Mouse (Mus musculus): ENCODE measurements around the gene Ddr1. TPM values are rescaled to one million over a fixed set of nuclear protein-coding genes. Genes with fewer than 3 reads are reported as not detected.

Gene Ddr1
- polyA plus RNA-seq, 1 experiment from 2014 or later, result 153 TPM

DNA sequence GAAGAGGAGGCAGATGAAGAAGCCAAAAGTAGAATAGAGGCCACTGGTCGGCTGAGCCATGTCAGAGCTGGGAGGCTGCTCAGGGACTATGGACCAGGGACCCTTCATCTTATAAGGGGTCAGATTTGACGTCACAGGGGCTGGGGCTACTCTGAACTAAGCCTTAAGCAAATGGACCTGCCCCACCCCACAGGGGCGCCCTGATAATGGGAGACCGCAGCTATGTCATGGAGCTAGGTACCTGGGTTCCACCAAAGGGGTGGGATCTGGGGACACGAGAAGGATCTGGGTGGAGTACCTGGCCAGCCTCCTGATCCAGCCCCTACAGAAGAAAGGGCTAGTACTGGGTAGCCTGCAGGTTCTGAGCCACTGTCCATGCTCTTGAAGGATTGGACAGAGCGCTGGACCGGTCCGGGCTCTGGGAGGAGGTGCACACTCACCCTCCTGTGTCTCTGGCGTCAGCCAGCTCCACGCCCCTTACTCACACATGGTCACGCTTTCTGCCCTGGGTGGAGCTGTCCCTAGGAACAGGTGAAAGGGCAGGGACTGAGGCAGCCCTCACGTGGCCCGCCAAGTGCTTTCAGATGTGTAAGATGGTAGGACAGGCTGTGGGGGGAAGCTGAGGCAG lies 60.7 kb downstream of the Ddr1 start, which contains the start of gene Mucl3:
Gene Mucl3 (minus strand): TSS at position 87 of the 628 bp plus-strand sequence.
- 76% methylated on average over 13 of the region's 13 CpGs for WGBS
- Histone ChIP-seq H3K9me3 (replicated peaks) (no peaks in the 10 kb centered on the region), H3K27ac (no peak within 1 kb of the TSS), H3K4me1 (no peaks in the 10 kb centered on the region), H3K4me3 (no peak within 1 kb of the TSS), H3K4me2 (no peak within 1 kb of the TSS), H3K27me3 (no peaks in the 10 kb centered on the region; the same call in 1 of the 2 replicates), H3K9ac (no peak within 1 kb of the TSS), H3K36me3 (ENCODE audit: poor library complexity, severe bottlenecking) (no peaks in the 10 kb centered on the region)
- ATAC-seq, result no peak

DNA sequence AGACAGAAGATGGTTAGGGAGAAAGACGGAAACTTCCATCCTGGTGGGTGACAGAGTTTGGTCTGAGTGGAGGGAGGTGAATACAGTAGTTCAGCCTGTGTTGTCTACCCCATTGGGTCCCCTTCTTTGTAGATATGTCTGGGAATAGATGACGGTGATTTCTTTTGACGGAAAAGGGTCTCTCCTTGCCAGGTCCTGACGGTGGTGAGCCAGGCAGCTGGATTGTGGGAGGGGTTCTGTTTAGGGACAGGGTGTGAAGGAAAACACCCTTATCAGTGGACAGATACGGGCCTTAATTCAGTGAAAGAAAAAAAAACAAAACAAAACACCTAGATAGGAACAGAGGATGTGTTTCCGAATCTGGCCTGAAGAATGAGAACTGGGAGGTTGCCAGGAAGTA lies 65.1 kb downstream of the Ddr1 start:
- H3K36me3 ChIP-seq (ENCODE audit: poor library complexity, severe bottlenecking), result no peaks in the 10 kb centered on the region
- H3K27me3 ChIP-seq, result no peaks in the 10 kb centered on the region
- no peak overlapping the region for H3K4me2 ChIP-seq
- no peak overlapping the region for H3K27ac ChIP-seq
- ATAC-seq, result no peak
- no peaks in the 10 kb centered on the region for H3K9me3 ChIP-seq (replicated peaks)
- no peak overlapping the region for H3K4me3 ChIP-seq
- no peak overlapping the region for H3K9ac ChIP-seq
- no peaks in the 10 kb centered on the region for H3K4me1 ChIP-seq
- 86% methylated on average over 6 of the region's 6 CpGs for WGBS

DNA sequence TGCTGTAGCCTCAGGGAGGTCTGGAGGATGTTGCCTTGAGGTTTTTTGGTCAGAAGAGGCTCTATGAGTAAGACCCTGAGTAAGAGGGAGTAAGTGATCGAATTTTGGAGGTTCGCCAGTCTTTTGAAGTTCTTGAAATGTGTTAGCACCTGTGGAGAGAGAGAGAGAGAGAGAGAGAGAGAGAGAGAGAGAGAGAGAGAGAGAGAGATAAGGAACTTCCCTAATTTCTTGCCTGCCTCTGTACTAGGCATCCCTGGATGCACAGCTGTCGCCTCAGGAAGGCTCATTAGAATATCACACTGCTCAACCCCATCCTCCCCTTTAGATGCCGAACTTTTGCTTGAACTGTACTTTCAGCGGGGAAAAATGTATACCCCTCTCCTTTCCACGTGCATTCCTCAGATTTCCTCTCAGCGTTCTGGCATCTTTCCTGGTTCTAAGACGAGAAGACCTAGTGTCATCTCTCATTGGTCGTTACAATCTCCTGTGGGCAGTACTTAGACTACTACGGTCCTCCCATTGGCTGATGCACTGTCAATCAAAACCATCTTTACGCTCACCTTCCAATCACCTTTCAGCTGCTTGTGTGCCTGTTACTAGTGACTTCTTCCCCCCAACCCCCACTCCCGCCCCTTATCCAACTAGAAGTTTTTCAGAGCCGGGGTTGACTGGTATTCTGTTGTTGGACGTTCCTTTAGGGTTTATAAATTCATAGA lies 65.8 kb downstream of the Ddr1 start:
- peak; percentile 78 for ATAC-seq
- H3K27me3 ChIP-seq, result no peaks in the 10 kb centered on the region
- H3K9ac ChIP-seq, result no peak overlapping the region
- H3K4me2 ChIP-seq, result peak overlapping the region; percentile 22; the same call in 1 of the 2 replicates
- H3K4me3 ChIP-seq, result no peak overlapping the region
- H3K36me3 ChIP-seq (ENCODE audit: poor library complexity, severe bottlenecking), result no peaks in the 10 kb centered on the region
- no peaks in the 10 kb centered on the region for H3K9me3 ChIP-seq (replicated peaks)
- H3K27ac ChIP-seq, result no peak overlapping the region
- 0 out of 2 replicates have a peak, but pooled peaks cover 2% of the 10 kb centered on the region for H3K4me1 ChIP-seq
- 34% methylated on average over 14 of the region's 14 CpGs for WGBS

DNA sequence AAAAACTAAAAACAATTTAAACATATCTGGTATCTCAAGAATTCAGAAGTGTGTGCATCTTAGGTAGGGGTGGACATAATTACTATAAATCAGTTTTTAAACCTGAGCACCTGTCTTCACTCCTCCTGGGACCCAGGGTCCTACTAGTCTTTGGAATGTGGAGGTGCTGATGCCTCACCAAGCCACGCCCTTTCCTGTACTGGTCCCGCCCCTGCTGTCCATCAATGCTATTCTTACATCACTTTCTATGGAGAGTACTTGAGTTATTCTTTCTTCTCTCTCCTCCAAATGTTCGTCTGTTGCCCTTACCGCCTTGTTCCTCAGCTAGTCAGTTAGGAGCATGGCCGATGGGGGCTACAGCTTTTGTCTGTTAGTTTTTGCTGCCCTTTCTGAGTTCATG lies 68.1 kb downstream of the Ddr1 start:
- no peaks in the 10 kb centered on the region for H3K9me3 ChIP-seq (replicated peaks)
- H3K27me3 ChIP-seq, result no peaks in the 10 kb centered on the region
- no peak overlapping the region for H3K27ac ChIP-seq
- H3K36me3 ChIP-seq (ENCODE audit: poor library complexity, severe bottlenecking), result no peaks in the 10 kb centered on the region
- H3K9ac ChIP-seq, result no peak overlapping the region
- H3K4me2 ChIP-seq, result no peak overlapping the region
- 27% methylated on average over 5 of the region's 5 CpGs for WGBS
- no peak overlapping the region for H3K4me3 ChIP-seq
- H3K4me1 ChIP-seq, result 0 out of 2 replicates have a peak, but pooled peaks cover 2% of the 10 kb centered on the region
- no peak for ATAC-seq

DNA sequence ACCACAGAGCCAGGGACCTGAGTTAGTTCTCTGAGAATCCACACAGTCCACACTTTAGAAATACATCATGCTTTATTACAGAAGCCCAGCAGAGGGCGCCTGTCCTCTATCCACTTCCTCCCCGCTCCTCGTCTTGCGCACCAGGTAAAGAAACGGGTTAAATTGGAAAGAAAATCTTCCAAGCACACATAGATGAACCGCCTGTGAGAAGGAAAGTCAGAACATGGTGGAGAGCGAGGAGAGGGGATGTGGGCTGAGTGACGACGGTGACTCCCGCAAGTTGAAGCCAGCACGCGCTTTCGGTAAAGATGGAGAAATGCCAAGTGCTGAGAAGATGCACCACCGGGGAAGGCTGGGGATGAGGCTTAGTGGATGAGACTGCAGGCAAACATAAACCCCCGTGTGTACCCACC lies 68.7 kb downstream of the Ddr1 start:
- peak overlapping the region; percentile 42 for H3K4me3 ChIP-seq
- no peaks in the 10 kb centered on the region for H3K9me3 ChIP-seq (replicated peaks)
- no peak overlapping the region for H3K27ac ChIP-seq
- no peaks in the 10 kb centered on the region for H3K36me3 ChIP-seq (ENCODE audit: poor library complexity, severe bottlenecking)
- peak overlapping the region; percentile 72 for H3K4me2 ChIP-seq
- peak overlapping the region; percentile 55 for H3K9ac ChIP-seq
- no peaks in the 10 kb centered on the region for H3K27me3 ChIP-seq
- 0 out of 2 replicates have a peak, but pooled peaks cover 2% of the 10 kb centered on the region for H3K4me1 ChIP-seq
- 3% methylated on average over 15 of the region's 15 CpGs for WGBS
- peak; percentile 77 for ATAC-seq

DNA sequence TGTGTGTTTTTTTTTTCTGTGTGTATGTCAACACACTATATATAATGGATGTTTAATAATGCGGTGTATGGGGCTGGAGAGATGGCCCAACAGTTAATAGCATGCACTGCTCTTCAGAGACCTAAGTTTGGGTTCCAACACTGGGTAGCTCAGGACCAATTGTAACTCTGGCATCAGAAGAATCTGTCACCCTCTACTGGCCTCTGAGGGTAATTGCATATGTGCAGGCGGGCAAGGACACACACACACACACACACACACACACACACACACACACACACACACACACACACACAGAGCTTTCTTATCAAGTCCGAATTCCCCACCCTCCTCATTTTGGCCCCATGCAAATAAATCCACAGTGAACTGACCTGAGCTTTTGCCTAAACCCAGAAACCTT lies 69.2 kb downstream of the Ddr1 start:
- WGBS, result 79% methylated on average over 3 of the region's 3 CpGs
- no peak for ATAC-seq
- H3K4me1 ChIP-seq, result 0 out of 2 replicates have a peak, but pooled peaks cover 2% of the 10 kb centered on the region
- H3K36me3 ChIP-seq (ENCODE audit: poor library complexity, severe bottlenecking), result no peaks in the 10 kb centered on the region
- H3K4me2 ChIP-seq, result no peak overlapping the region
- no peaks in the 10 kb centered on the region for H3K27me3 ChIP-seq
- H3K4me3 ChIP-seq, result no peak overlapping the region
- H3K9me3 ChIP-seq (replicated peaks), result no peaks in the 10 kb centered on the region
- H3K9ac ChIP-seq, result no peak overlapping the region
- no peak overlapping the region for H3K27ac ChIP-seq

DNA sequence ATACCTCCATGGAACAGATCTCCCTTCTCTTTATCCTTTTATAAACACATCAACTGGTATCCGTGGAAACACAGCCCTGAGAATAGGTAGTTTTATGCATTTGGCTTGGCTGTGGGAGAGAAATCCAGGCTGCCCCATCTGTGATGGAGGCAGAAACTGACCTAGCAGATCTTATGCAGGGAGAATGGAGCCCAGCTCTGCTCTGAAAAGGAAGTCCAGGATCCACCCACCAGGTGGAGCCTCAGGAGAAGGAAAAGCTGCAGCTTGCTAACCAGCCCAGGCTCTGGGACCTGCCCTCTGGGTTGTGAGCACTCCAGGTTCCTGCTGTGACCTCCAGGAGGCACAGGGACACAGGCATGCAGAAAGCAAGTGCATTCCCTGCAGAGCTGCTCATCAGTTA lies 70.4 kb downstream of the Ddr1 start:
- no peaks in the 10 kb centered on the region for H3K9me3 ChIP-seq (replicated peaks)
- no peaks in the 10 kb centered on the region for H3K27me3 ChIP-seq
- 14% methylated on average over 1 of the region's 1 CpGs for WGBS
- no peak for ATAC-seq
- no peak overlapping the region for H3K27ac ChIP-seq
- H3K36me3 ChIP-seq (ENCODE audit: poor library complexity, severe bottlenecking), result no peaks in the 10 kb centered on the region
- no peak overlapping the region for H3K9ac ChIP-seq
- no peak overlapping the region for H3K4me3 ChIP-seq
- no peak overlapping the region for H3K4me2 ChIP-seq
- H3K4me1 ChIP-seq, result 0 out of 2 replicates have a peak, but pooled peaks cover 2% of the 10 kb centered on the region

Other genes starting within 250 kb of the Ddr1 start
- gene H2-Q10, start 234.5 kb downstream of the Ddr1 start, polyA plus RNA-seq (2015; fragmentation: Nextera tagmentation; extraction: Ambion mirVana), result 0.55 TPM in 1 of 2 replicates, not detected in the other
- gene Pou5f1, start 198.6 kb downstream of the Ddr1 start, polyA plus RNA-seq (2015; fragmentation: Nextera tagmentation; extraction: Ambion mirVana), result not detected in 2 replicates
- 54.4 and 55.5 TPM in 2 replicates for gene Tcf19, start 187.8 kb downstream of the Ddr1 start, polyA plus RNA-seq (2015; fragmentation: Nextera tagmentation; extraction: Ambion mirVana)
- 11.7 and 13.8 TPM in 2 replicates for gene Cchcr1, start 187.5 kb downstream of the Ddr1 start, polyA plus RNA-seq (2015; fragmentation: Nextera tagmentation; extraction: Ambion mirVana)
- gene Psors1c2, start 171.4 kb downstream of the Ddr1 start, polyA plus RNA-seq (2015; fragmentation: Nextera tagmentation; extraction: Ambion mirVana), result 1.4 and 2.1 TPM in 2 replicates
- not detected in 2 replicates for gene Cdsn, start 152.5 kb downstream of the Ddr1 start, polyA plus RNA-seq (2015; fragmentation: Nextera tagmentation; extraction: Ambion mirVana)
- not detected in 2 replicates for gene 2300002M23Rik, start 137.2 kb downstream of the Ddr1 start, polyA plus RNA-seq (2015; fragmentation: Nextera tagmentation; extraction: Ambion mirVana)
- gene Sfta2, start 103.1 kb downstream of the Ddr1 start, polyA plus RNA-seq (2015; fragmentation: Nextera tagmentation; extraction: Ambion mirVana), result not detected in 2 replicates
- gene Gm9573, start 78.0 kb downstream of the Ddr1 start, polyA plus RNA-seq (2015; fragmentation: Nextera tagmentation; extraction: Ambion mirVana), result not detected in 2 replicates
- 0.06 TPM in 1 of 2 replicates, not detected in the other for gene Mucl3, start 60.9 kb downstream of the Ddr1 start, polyA plus RNA-seq (2015; fragmentation: Nextera tagmentation; extraction: Ambion mirVana)
- 12.7 and 17.0 TPM in 2 replicates for gene Vars2, start 37.0 kb downstream of the Ddr1 start, polyA plus RNA-seq (2015; fragmentation: Nextera tagmentation; extraction: Ambion mirVana)
- gene Gtf2h4, start 30.9 kb downstream of the Ddr1 start, polyA plus RNA-seq (2015; fragmentation: Nextera tagmentation; extraction: Ambion mirVana), result 36.3 and 42.6 TPM in 2 replicates
- gene Ier3, start 117.1 kb upstream of the Ddr1 start, polyA plus RNA-seq (2015; fragmentation: Nextera tagmentation; extraction: Ambion mirVana), result 4.5 and 5.2 TPM in 2 replicates
- 57.0 and 57.7 TPM in 2 replicates for gene Flot1, start 118.6 kb upstream of the Ddr1 start, polyA plus RNA-seq (2015; fragmentation: Nextera tagmentation; extraction: Ambion mirVana)
- gene Tubb5, start 133.7 kb upstream of the Ddr1 start, polyA plus RNA-seq (2015; fragmentation: Nextera tagmentation; extraction: Ambion mirVana), result 1,790 and 1,841 TPM in 2 replicates
- gene Mdc1, start 136.9 kb upstream of the Ddr1 start, polyA plus RNA-seq (2015; fragmentation: Nextera tagmentation; extraction: Ambion mirVana), result 15.1 and 18.4 TPM in 2 replicates
- 41.3 and 47.9 TPM in 2 replicates for gene Nrm, start 156.7 kb upstream of the Ddr1 start, polyA plus RNA-seq (2015; fragmentation: Nextera tagmentation; extraction: Ambion mirVana)
- gene Ppp1r18, start 161.0 kb upstream of the Ddr1 start, polyA plus RNA-seq (2015; fragmentation: Nextera tagmentation; extraction: Ambion mirVana), result 20.9 and 22.7 TPM in 2 replicates
- gene Dhx16, start 175.2 kb upstream of the Ddr1 start, polyA plus RNA-seq (2015; fragmentation: Nextera tagmentation; extraction: Ambion mirVana), result 38.6 and 39.9 TPM in 2 replicates
- 31.6 and 36.6 TPM in 2 replicates for gene 2310061I04Rik, start 192.8 kb upstream of the Ddr1 start, polyA plus RNA-seq (2015; fragmentation: Nextera tagmentation; extraction: Ambion mirVana)
- gene Atat1, start 205.5 kb upstream of the Ddr1 start, polyA plus RNA-seq (2015; fragmentation: Nextera tagmentation; extraction: Ambion mirVana), result 331 and 355 TPM in 2 replicates
- 57.1 and 62.2 TPM in 2 replicates for gene Mrps18b, start 211.8 kb upstream of the Ddr1 start, polyA plus RNA-seq (2015; fragmentation: Nextera tagmentation; extraction: Ambion mirVana)
- gene Ppp1r10, start 211.8 kb upstream of the Ddr1 start, polyA plus RNA-seq (2015; fragmentation: Nextera tagmentation; extraction: Ambion mirVana), result 51.8 and 52.2 TPM in 2 replicates

Measured in forebrain, embryonic 13.5 days (tissue).